Mouse (Mus musculus): ENCODE data around the gene Nav1.

GRCm38 (mm10) chr1:135593560-135594278, 13.4 kb downstream of the Nav1 start:
- no peak for TF ChIP-seq CTCF (IDR thresholded peaks at IDR 0.05; ENCODE audit: low read depth, low read length)
- no peak for TF ChIP-seq POLR2A (IDR thresholded peaks at IDR 0.05; ENCODE audit: extremely low read depth, insufficient read depth, low read length)

All from liver, adult 2 months (tissue).